Mouse (Mus musculus) skeletal muscle tissue, postnatal 0 days (tissue): ENCODE measurements around the gene Vmn1r42. TPM values are rescaled to one million over a fixed set of nuclear protein-coding genes. Genes with fewer than 3 reads are reported as not detected.

Experiments used
- polyA plus RNA-seq: library from polyadenylated mRNA; unstranded; fragments of >200 nt; fragmentation: Nextera tagmentation; extraction: Ambion mirVana; gene quantifications from 2 replicates; pipeline ENCODE4 v1.2.1, GENCODE M21; 2015

The Vmn1r42 gene
- not detected in 2 replicates for polyA plus RNA-seq

GRCm38 (mm10) chr6:89876313-89876712, at the start of gene Vmn1r42, which contains the start of gene Vmn1r43:
Gene Vmn1r42 (minus strand): TSS chr6:89876413.
Gene Vmn1r43 (minus strand): TSS chr6:89876413.

GRCm38 (mm10) chr6:89883360-89883759, 7.1 kb upstream of the Vmn1r42 start, which contains the start of gene Vmn1r44:
Gene Vmn1r44 (plus strand): TSS chr6:89883660.

Other genes with a start within 250 kb of the Vmn1r42 start
- gene Txnrd3, start 232.4 kb downstream of the Vmn1r42 start, polyA plus RNA-seq, result 7.2 and 8.5 TPM in 2 replicates
- not detected in 2 replicates for gene Vmn1r40, start 168.9 kb downstream of the Vmn1r42 start, polyA plus RNA-seq
- gene Vmn1r41, start 135.6 kb downstream of the Vmn1r42 start, polyA plus RNA-seq, result not detected in 2 replicates
- gene Vmn1r43, start within 50 bp of the Vmn1r42 start, polyA plus RNA-seq, result not detected in 2 replicates
- not detected in 2 replicates for gene Vmn1r44, start 7.2 kb upstream of the Vmn1r42 start, polyA plus RNA-seq
- gene Vmn1r45, start 64.2 kb upstream of the Vmn1r42 start, polyA plus RNA-seq, result not detected in 2 replicates
- not detected in 2 replicates for gene Vmn1r46, start 92.9 kb upstream of the Vmn1r42 start, polyA plus RNA-seq
- gene Vmn1r47, start 139.7 kb upstream of the Vmn1r42 start, polyA plus RNA-seq, result not detected in 2 replicates
- gene Vmn1r48, start 160.4 kb upstream of the Vmn1r42 start, polyA plus RNA-seq, result not detected in 2 replicates
- not detected in 2 replicates for gene Vmn1r49, start 202.1 kb upstream of the Vmn1r42 start, polyA plus RNA-seq
- gene Vmn1r50, start 225.0 kb upstream of the Vmn1r42 start, polyA plus RNA-seq, result not detected in 2 replicates
- gene Vmn1r51, start 246.2 kb upstream of the Vmn1r42 start, polyA plus RNA-seq, result not detected in 2 replicates